Mouse (Mus musculus) ES-Bruce4 (cell line): Measurements from ENCODE around the gene Neb.

Source experiments
- CTCF ChIP-seq: IDR thresholded peaks from one replicate; pipeline ENCODE4 v1.8.1; 2011; ENCODE audit warnings: low read depth, low read length
- POLR2A ChIP-seq: IDR thresholded peaks from one replicate; pipeline ENCODE4 v1.8.1; 2011; ENCODE audit warnings: low read length; ENCODE audit not compliant: insufficient read depth

DNA sequence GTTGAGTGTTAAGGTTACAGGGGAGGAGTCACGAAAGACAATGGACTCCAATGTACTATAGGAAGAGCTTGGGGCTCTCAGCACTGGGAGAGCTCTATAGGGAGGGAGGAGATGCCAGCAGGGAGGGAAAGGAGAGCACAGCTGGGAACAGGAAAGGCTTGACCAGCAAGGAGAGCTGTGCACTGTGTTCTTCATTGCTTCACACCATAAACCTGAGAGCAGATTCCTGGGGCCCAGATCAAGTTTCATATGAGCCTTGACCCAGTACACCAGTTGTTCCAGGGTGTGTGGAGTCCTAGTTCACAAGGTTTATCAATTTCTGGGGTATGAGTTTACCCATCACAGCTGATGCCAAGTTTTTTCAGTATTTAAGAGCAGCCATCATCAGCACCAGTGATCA lies 106.1 kb downstream of the Neb start:
- TF ChIP-seq CTCF (no peak), POLR2A (no peak)
